Mouse (Mus musculus) gastrocnemius, postnatal 36 days (tissue): ENCODE measurements around the gene Fstl1. TPM values are rescaled to one million over a fixed set of nuclear protein-coding genes. Genes with fewer than 3 reads are reported as not detected.

Source experiments
- DNase-seq, 2 experiments: peaks; one replicate each; pipeline ENCODE4 v3.0.0; 2022
- intact Hi-C: fragments of 180-260 bp; cut with DNase I; formaldehyde crosslinking; loops from one replicate; pipeline ENCODE4 v1.15.1; 2025
- total RNA-seq, 2 experiments: library from RNA; stranded (reverse); gene quantifications; 2 replicates each; pipeline ENCODE4 v1.2.3; 2021

Gene Fstl1
- total RNA-seq, 2 experiments from 2014 or later: 60.2 to 70.4 TPM

- DNase-seq: no peak
- intact Hi-C loops: loop anchor here (5.0 kb wide), 1 partner anchor 594 kb away; no protein-coding TSS in a partner anchor
Measured at GRCm38 (mm10) chr16:37861029-37861428, 84.4 kb downstream of the Fstl1 start, which contains the start of gene Gm36028. Gm36028 (minus strand) TSS chr16:37861146.

GRCm38 (mm10) chr16:37863876-37864275 is 87.2 kb downstream of the Fstl1 start:
- intact Hi-C loops: loop anchor here (5.0 kb wide), 1 partner anchor 597 kb away; no protein-coding TSS in a partner anchor
- DNase-seq: no peak

DNA sequence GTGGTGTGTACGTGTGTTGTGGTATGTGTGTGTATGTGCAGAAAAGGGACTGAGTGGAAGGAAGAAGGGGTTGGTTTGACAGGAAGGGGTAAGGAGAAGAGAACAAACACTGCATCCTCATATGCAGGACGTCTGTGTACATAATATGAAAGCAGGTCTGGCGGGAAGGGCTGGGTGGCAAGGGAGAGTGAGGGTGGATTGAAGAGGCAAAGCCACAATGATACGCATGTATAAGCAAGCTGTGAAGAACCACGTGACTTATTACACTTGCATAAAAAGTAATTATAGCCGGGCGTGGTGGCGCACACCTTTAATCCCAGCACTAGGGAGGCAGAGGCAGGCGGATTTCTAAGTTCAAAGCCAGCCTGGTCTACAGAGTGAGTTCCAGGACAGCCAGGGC is 89.2 kb downstream of the Fstl1 start:
- intact Hi-C loops: loop anchor here (5.0 kb wide), 1 partner anchor 59 kb away; no protein-coding TSS in a partner anchor
- DNase-seq: no peak

- DNase-seq: peak; percentile 68 to 81
- intact Hi-C loops: loop anchor here (5.0 kb wide), 1 partner anchor 61 kb away; no protein-coding TSS in a partner anchor
Measured at GRCm38 (mm10) chr16:37867791-37868505, 91.3 kb downstream of the Fstl1 start, which contains the start of gene Lrrc58. Lrrc58 (plus strand) TSS chr16:37868389.

GRCm38 (mm10) chr16:37868506-37869469 is 92.1 kb downstream of the Fstl1 start:
- intact Hi-C loops: loop anchor here (5.0 kb wide), 1 partner anchor 61 kb away; no protein-coding TSS in a partner anchor
- DNase-seq: peak; percentile 34 to 63

- intact Hi-C loops: loop anchor here (5.0 kb wide), 1 partner anchor 62 kb away; no protein-coding TSS in a partner anchor
- no peak for DNase-seq
Measured at GRCm38 (mm10) chr16:37869470-37870231, 93.0 kb downstream of the Fstl1 start.

- peak in 1 of 2 experiments; percentile 23 for DNase-seq
- intact Hi-C loops: no loop called here
Measured at GRCm38 (mm10) chr16:37871112-37871715, 94.5 kb downstream of the Fstl1 start.

DNA sequence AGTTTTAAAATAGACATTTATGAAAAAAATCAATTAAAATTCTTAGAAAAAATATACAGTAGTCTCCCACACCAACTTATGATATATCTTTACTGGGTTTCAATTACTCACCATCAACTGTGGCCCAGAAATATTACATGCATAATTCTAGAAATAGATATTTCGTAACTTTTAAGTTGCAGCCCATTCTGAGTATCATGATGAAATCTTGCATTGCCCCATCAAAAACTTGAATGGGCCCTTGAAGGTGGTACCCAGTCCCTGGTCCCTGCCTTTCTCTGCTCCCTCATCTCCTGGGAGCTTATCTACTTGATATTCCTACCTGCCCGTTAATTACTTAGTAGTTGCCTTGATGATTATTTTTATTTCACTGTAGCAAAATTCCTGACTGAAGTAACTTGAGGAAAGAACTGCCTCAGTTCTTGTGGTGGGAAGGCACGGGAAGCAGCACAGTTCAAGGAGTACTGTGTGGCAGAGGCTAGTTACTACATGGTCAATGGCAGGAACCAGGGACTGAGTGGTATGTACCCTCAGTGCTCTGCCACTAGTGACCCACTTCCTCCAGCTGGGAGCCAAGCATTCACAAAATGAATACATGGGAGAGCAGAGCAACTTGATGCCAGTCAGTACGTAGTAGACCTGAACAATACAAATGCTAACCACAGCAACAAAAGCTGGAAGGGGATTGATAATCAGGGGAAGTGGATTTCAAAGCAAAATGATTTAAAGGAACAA is 98.0 kb downstream of the Fstl1 start:
- DNase-seq: no peak
- intact Hi-C loops: no loop called here

DNA sequence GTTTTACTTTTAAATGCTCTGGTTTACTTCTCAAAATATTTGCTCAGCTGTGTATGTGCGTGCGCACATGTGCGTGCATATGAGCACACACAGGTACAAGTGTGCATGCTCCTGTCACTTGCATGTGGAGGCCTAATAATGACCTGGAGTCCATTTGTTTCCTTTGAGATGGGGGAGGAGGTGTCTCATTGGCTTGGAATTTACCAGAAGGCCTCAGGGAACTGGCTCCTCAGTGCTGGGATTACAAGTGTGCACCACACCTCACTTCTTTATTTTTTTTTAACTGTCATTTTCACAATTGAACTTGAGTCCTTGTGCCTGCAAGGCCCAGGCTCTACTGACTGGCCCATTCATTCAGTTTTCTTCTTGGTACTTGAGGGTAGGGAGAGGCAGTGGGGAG is 100.7 kb downstream of the Fstl1 start:
- no peak for DNase-seq
- intact Hi-C loops: no loop called here

- no peak for DNase-seq
- intact Hi-C loops: no loop called here
Measured at GRCm38 (mm10) chr16:37878951-37879505, 102.4 kb downstream of the Fstl1 start.

- intact Hi-C loops: no loop called here
- DNase-seq: no peak
Measured at GRCm38 (mm10) chr16:37879750-37880419, 103.2 kb downstream of the Fstl1 start.

- intact Hi-C loops: no loop called here
- DNase-seq: no peak
Measured at GRCm38 (mm10) chr16:37881168-37881567, 104.5 kb downstream of the Fstl1 start.

Other genes starting within 250 kb of the Fstl1 start
- 1 to 10 TPM; 6.2 to 7.0 TPM for gene Gtf2e1, start 237.1 kb upstream of the Fstl1 start, total RNA-seq
- 1 to 10 TPM; 4.9 to 6.3 TPM for gene Rabl3, start 237.0 kb upstream of the Fstl1 start, total RNA-seq
- gene Hgd, start 196.7 kb upstream of the Fstl1 start, total RNA-seq: not detected
- gene Ndufb4, start 122.4 kb upstream of the Fstl1 start, total RNA-seq: 100 to 1,000 TPM; 178 to 186 TPM
- gene Gm36028, start 84.3 kb downstream of the Fstl1 start, total RNA-seq: not detected
- gene Lrrc58, start 91.5 kb downstream of the Fstl1 start, total RNA-seq: 10 to 100 TPM; 42.5 to 46.2 TPM
- gene Gpr156, start 139.6 kb downstream of the Fstl1 start, total RNA-seq: under 1 TPM in 1 of 2 experiments, not detected in 1; 0.10 TPM